Mouse (Mus musculus): ENCODE measurements around the gene Mfsd4a. TPM values are rescaled to one million over a fixed set of nuclear protein-coding genes. Genes with fewer than 3 reads are reported as not detected.

Gene Mfsd4a
- polyA plus RNA-seq, 1 experiment from 2014 or later, result 13.0 TPM

DNA sequence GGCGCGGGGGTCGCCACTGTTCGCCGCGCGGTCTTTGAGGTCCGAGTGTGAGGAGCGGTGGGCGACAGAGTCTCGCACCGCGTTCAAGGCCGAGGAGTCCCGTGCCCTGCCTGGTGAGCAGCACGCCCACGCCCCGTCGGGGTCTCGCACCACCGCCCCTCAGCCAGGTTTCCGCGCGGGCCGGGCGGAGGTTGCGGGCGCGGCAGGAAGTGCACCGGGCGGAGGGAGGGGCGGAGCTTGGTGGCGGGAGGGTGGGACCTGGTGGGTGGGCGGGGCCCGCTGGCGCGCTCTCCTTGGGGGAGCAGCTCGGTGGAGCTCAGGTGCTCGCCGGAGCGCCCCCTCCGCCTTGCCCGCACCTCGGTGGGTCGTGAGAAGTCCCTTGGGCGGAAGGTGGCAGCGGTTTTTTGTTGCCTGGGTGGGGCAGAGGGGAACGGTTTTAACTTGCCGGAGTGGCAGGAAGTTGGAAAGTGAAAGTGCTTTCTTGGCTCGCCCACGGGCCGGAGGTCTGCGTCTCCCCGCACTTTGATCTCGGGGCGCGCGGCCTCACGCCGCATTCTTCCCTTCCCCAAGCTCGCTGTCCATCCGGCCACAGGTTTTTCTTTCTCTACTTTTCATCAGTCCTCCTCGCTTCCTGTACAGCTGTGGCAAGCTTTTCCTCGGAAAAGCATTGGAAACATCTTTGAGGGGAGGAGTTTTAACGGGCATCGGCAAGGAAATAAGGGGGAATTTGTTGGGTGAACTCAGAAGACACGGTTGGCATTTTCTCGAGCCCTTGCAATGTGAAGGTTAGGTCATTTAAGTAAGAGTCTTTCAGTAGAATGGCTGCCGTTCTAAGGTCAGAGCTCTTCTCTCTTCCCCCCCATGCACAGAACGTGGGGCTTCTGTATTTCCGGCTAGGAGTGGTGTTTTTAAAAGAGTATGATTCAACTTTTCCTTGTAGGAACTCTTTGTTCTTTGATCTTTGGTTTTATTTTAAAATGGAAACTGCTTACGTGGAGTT lies 59.7 kb downstream of the Mfsd4a start:
- 1% methylated on average over 72 of the region's 72 CpGs for WGBS
- no peaks in the 10 kb centered on the region for H3K36me3 ChIP-seq (replicated peaks)
- H3K4me1 ChIP-seq, result peaks cover 26% of the 10 kb centered on the region
- H3K27me3 ChIP-seq (ENCODE audit: poor library complexity, severe bottlenecking), result no peaks in the 10 kb centered on the region
- H3K27ac ChIP-seq, result peak overlapping the region; percentile 97
- DNase-seq (ENCODE audit: extremely low spot score, low spot score), result peak; percentile 87
- H3K9me3 ChIP-seq, result no peaks in the 10 kb centered on the region
- peak overlapping the region; percentile 78 for H3K4me3 ChIP-seq

DNA sequence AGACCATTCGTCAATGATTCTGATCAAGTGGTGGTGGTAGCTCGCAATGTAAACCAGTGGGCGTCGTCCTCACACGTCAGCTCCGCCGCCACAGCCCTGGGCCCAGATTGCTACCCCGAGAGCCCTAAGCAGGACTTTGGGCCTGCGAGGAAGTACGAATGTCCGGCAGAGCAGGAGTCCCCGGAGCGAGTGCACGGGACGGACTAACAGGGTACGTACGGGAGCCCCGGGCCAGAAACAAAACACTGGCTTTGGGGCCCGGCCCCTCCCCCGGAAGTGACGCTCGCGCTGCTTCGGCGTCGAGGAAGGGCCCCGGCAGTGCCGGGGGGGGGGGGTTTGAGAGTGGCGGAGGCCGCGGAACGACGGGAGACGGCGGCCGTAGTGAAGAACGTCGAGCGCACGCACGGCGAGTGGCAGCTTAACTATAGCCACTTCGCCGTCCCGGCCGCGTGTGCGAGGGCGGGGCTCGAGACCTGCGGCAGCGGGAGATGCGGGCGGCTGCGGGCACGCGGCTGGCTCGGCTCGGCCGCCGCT lies 60.5 kb downstream of the Mfsd4a start, which contains the start of gene Elk4:
Elk4 (plus strand) TSS at position 326 of the 534 bp plus-strand sequence.
- DNase-seq (ENCODE audit: extremely low spot score, low spot score), result peak; percentile 91
- H3K9me3 ChIP-seq, result no peaks in the 10 kb centered on the region
- no peaks in the 10 kb centered on the region for H3K36me3 ChIP-seq (replicated peaks)
- H3K4me3 ChIP-seq, result peak within 1 kb of the TSS; percentile 78
- H3K27ac ChIP-seq, result peak within 1 kb of the TSS; percentile 97
- no peaks in the 10 kb centered on the region for H3K27me3 ChIP-seq (ENCODE audit: poor library complexity, severe bottlenecking)
- peaks cover 26% of the 10 kb centered on the region for H3K4me1 ChIP-seq
- WGBS, result under 1% methylated on average over 60 of the region's 61 CpGs

DNA sequence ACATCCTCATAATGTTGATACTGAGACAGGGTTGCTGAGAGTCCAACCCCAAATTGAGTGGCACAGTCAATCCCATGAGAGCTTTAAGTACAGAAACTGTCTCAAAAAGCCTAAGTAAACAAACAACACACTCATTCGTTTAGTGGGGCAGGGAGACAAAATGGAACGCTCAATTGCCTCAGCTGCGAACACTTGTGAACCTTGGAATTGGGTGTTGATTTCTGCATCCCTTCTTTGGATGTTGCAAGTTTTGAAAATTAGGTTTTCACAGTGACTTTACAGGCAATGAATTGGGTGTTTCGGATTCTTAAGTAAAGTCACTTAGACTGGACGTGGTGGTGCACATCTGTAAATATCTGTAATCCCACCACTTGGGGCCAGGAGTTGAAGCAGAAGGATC lies 61.1 kb downstream of the Mfsd4a start:
- Histone ChIP-seq H3K4me3 (peak overlapping the region; percentile 78), H3K27ac (peak overlapping the region; percentile 97; the same call in 1 of the 2 replicates), H3K4me1 (peaks cover 26% of the 10 kb centered on the region), H3K9me3 (no peaks in the 10 kb centered on the region), H3K27me3 (ENCODE audit: poor library complexity, severe bottlenecking) (no peaks in the 10 kb centered on the region), H3K36me3 (replicated peaks) (no peaks in the 10 kb centered on the region)
- DNase-seq (ENCODE audit: extremely low spot score, low spot score), result no peak
- 40% methylated on average over 5 of the region's 5 CpGs for WGBS

DNA sequence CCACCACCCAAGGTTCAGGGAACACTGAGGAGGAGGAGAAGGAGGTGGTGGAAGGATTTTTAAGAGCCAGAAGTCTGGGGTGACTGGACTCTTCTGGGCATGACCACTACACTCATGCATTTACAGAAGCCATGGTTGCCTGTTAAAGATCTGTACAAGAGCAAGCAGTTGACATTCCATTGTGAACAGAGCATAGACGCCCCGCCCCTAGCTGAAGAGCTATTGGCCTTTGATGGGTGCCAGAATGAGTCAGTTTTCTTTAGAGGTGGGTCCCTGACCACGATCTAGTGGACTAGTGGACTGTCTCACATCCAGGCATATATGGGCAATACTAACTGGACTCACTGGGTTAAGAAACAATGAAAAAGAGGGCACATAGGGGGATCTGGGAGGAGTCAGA lies 61.8 kb downstream of the Mfsd4a start:
- Histone ChIP-seq H3K4me1 (peaks cover 26% of the 10 kb centered on the region), H3K9me3 (no peaks in the 10 kb centered on the region), H3K4me3 (no peak overlapping the region), H3K27me3 (ENCODE audit: poor library complexity, severe bottlenecking) (no peaks in the 10 kb centered on the region), H3K27ac (no peak overlapping the region), H3K36me3 (replicated peaks) (no peaks in the 10 kb centered on the region)
- DNase-seq (ENCODE audit: extremely low spot score, low spot score), result no peak
- 88% methylated on average over 3 of the region's 3 CpGs for WGBS

DNA sequence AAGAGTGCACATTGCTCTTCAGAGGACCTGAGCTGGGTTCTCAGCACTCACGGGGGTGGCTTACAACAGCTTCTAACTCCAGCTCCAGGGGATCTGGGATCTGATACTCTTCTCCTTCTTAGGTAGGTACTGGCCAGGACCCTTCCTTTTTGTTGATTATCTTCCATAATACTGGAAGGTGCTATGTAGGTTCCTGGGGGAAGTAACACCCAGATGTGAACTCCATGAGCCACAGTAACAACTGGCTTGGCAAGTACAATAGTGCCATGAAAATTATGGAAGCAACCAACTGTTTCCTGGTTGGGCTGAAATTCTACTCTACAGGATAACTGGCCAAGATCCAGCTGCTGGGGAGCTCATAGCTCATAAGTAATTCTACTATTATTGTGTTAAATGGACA lies 62.4 kb downstream of the Mfsd4a start:
- H3K27me3 ChIP-seq (ENCODE audit: poor library complexity, severe bottlenecking), result no peaks in the 10 kb centered on the region
- H3K9me3 ChIP-seq, result no peaks in the 10 kb centered on the region
- H3K27ac ChIP-seq, result no peak overlapping the region
- WGBS, result 90% methylated on average over 1 of the region's 1 CpGs
- DNase-seq (ENCODE audit: extremely low spot score, low spot score), result no peak
- H3K4me1 ChIP-seq, result peaks cover 26% of the 10 kb centered on the region
- no peak overlapping the region for H3K4me3 ChIP-seq
- no peaks in the 10 kb centered on the region for H3K36me3 ChIP-seq (replicated peaks)

DNA sequence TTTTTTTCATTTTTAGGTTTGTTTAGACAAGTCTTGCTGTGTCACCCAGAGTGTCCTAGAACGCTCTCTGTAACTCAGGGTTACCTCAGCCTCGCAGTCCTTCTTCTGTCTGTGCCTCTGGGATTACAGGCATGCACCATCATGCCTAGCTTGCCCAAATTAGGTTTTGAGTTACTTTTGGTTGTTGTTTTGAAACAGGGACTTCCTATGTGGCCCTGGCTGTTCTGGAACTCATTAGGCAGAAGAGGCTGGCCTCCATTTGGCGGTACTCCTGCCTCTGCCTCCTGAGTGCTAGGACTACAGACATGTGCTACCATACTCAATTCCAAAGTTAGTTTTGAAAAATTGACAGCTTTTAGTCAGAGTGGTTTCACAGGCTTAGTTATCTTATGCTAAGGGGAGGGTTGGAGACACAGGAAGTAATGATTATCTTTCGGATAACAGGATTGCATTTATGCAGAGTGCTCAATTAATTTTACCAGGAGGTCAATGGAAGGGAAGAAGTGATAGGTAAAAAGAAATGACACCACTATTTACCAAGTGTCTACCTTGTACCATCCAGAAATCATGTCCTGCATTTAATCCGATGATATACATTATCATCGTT lies 63.2 kb downstream of the Mfsd4a start:
- WGBS, result 85% methylated on average over 6 of the region's 6 CpGs
- Histone ChIP-seq H3K9me3 (no peaks in the 10 kb centered on the region), H3K36me3 (replicated peaks) (no peaks in the 10 kb centered on the region), H3K27ac (no peak overlapping the region), H3K4me1 (peaks cover 20% of the 10 kb centered on the region), H3K27me3 (ENCODE audit: poor library complexity, severe bottlenecking) (no peaks in the 10 kb centered on the region), H3K4me3 (no peak overlapping the region)
- no peak for DNase-seq (ENCODE audit: extremely low spot score, low spot score)

DNA sequence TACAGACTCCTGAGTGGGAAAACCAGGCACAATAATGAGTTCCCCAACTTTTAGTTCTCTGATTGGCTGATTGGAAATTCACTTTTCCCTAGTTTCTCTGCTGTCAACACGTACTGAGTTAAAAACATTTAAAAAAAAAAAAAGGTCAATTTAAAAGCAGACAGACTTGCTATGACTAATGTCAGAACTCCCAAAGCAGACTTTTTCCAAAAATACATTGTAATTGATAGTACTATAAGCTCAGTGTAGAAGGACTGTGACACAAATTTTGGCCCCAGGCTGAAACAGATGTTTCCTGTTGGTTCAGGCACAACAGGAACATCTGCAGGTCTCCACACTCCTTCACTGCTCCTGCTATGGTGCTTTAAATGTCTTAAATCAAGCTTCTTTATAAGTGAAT lies 64.0 kb downstream of the Mfsd4a start:
- no peak overlapping the region for H3K4me3 ChIP-seq
- WGBS, result 71% methylated on average over 1 of the region's 1 CpGs
- H3K36me3 ChIP-seq (replicated peaks), result no peaks in the 10 kb centered on the region
- no peak overlapping the region for H3K27ac ChIP-seq
- no peaks in the 10 kb centered on the region for H3K27me3 ChIP-seq (ENCODE audit: poor library complexity, severe bottlenecking)
- DNase-seq (ENCODE audit: extremely low spot score, low spot score), result no peak
- H3K9me3 ChIP-seq, result no peaks in the 10 kb centered on the region
- H3K4me1 ChIP-seq, result peaks cover 11% of the 10 kb centered on the region

DNA sequence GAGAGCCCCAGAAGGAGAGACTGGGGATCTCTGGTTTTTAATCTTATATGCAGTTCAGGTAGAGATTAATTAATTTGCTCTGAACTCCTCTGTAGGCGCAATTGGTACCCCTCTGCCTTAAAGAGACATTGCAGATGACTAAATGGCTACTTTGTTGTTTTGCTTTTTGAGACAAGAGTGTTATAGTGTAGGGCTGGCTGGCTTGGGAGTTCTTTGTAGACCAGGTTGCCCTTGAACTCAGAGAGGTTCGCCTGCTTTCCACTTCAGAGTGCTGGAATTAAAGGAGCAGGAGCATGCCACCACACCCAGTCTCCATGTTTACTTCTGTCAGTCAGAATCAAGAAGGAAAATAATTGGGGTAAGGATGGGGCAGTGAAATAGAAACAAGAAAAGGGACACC lies 64.8 kb downstream of the Mfsd4a start:
- H3K27me3 ChIP-seq (ENCODE audit: poor library complexity, severe bottlenecking), result no peaks in the 10 kb centered on the region
- H3K4me1 ChIP-seq, result peaks cover 6% of the 10 kb centered on the region
- WGBS, result 68% methylated on average over 2 of the region's 2 CpGs
- H3K27ac ChIP-seq, result no peak overlapping the region
- DNase-seq (ENCODE audit: extremely low spot score, low spot score), result no peak
- no peak overlapping the region for H3K4me3 ChIP-seq
- no peaks in the 10 kb centered on the region for H3K36me3 ChIP-seq (replicated peaks)
- no peaks in the 10 kb centered on the region for H3K9me3 ChIP-seq

DNA sequence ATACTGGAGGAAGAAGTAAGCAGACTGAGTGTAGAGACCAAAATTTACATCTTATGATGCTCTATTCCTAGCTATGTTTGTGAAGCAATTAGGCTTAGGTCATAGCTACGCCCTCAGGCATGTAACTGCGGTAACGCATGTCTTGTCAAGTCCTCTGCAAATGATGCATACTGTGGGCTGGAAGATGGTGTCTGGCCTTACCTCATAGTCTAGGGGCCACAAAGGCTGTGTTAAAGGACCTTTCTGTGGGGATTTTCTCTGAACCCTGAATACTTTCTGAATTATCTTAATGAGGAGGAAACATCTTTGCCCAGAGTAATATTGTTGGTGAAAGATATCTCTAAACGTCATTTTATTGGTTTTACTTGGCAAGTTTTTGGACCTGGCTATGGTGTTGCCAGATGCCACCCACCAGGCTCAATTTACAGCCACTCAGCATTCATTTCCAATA lies 66.0 kb downstream of the Mfsd4a start:
- 87% methylated on average over 4 of the region's 4 CpGs for WGBS
- no peaks in the 10 kb centered on the region for H3K36me3 ChIP-seq (replicated peaks)
- peaks cover 5% of the 10 kb centered on the region for H3K4me1 ChIP-seq

DNA sequence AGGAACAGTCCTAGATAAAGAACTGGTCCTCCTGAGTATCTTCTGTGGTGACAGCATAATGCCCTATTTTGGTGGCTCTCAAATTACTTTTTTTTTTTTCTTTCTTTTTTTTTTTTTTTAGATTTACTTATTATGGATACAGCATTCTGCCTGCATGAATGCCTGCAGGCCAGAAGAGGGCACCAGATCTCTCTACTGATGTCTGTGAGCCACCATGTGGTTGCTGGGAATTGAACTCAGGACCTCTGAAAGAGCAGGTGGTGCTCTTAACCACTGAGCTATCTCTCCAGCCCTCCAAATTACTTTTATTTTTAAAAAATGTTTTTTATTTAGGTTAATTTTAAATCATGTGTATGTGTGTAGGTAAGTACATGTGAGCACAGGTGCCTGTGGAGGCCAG lies 67.4 kb downstream of the Mfsd4a start:
- no peak for DNase-seq (ENCODE audit: extremely low spot score, low spot score)
- Histone ChIP-seq H3K27me3 (ENCODE audit: poor library complexity, severe bottlenecking) (no peaks in the 10 kb centered on the region), H3K36me3 (replicated peaks) (no peaks in the 10 kb centered on the region)

More for the DNA sequence above, 66.0 kb downstream of the Mfsd4a start:
- Histone ChIP-seq H3K9me3 (no peaks in the 10 kb centered on the region), H3K27me3 (ENCODE audit: poor library complexity, severe bottlenecking) (no peaks in the 10 kb centered on the region), H3K4me3 (no peak overlapping the region), H3K27ac (no peak overlapping the region)
- no peak for DNase-seq (ENCODE audit: extremely low spot score, low spot score)

DNA sequence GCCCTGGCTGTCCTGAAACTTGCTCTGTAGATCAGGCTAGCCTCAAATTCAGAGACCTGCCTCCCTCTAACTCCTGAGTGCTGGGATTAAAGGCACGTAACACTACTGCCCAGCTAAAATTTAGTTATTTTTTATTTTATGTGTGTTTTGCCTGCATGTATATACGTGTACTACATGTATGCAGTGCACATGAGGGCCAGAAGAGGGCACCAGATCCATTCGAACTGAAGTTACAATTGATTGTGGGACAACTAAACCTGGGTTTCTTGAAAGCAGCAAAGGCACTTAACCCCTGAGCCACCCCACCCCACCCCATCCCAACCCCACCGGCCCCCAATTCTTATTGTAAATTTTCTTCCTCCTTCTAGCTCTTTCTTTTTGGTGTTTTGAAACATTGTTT lies 72.8 kb downstream of the Mfsd4a start:
- Histone ChIP-seq H3K36me3 (replicated peaks) (no peaks in the 10 kb centered on the region), H3K4me3 (no peak overlapping the region), H3K9me3 (no peaks in the 10 kb centered on the region), H3K27ac (no peak overlapping the region), H3K4me1 (no peaks in the 10 kb centered on the region), H3K27me3 (ENCODE audit: poor library complexity, severe bottlenecking) (no peaks in the 10 kb centered on the region)
- DNase-seq (ENCODE audit: extremely low spot score, low spot score), result peak; percentile 62
- 39% methylated on average over 4 of the region's 4 CpGs for WGBS

More for the DNA sequence above, 67.4 kb downstream of the Mfsd4a start:
- no peak overlapping the region for H3K27ac ChIP-seq
- H3K4me1 ChIP-seq, result no peaks in the 10 kb centered on the region
- no peak overlapping the region for H3K4me3 ChIP-seq
- no peaks in the 10 kb centered on the region for H3K9me3 ChIP-seq

DNA sequence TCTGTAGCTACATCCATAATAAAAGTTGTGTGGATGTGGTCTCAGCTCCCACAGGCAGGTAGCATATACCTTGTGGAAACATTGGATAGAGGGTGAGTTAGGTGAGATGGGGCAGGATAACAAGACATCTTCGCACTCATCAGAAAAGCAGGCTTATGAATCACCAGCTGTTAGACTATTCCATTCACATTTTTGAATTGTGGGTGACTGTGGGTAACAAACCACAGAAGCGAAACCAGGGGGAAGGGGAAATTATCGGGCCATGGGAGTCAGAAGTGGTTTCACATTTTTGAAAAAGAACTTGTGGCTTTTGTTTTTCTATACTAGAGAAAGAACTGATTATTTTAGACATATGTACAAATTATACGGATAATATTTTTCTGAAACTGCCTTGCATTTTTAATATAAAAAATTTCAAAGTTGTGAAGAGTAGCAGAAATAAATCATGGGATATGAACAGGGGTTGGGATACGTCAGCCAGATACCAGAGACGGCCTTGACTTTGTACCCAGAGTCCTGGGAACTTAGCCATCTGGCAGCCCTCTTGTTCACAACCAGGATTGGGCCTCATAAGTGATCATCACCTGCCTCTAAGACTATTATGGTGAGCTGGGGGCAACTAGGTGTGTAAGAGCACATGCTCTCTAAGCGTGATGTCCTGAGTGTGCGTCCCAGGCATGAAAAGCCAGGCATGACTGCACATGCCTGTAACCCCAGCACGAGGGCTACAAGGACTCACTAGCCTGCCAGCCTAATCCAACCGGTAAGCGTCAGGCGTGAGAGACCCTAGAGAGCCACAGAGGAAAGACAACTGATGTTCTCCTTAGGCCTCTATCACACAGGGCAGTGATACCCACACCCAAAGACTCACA lies 74.5 kb downstream of the Mfsd4a start:
- no peaks in the 10 kb centered on the region for H3K4me1 ChIP-seq
- H3K36me3 ChIP-seq (replicated peaks), result no peaks in the 10 kb centered on the region
- H3K4me3 ChIP-seq, result no peak overlapping the region
- H3K27ac ChIP-seq, result no peak overlapping the region
- no peaks in the 10 kb centered on the region for H3K27me3 ChIP-seq (ENCODE audit: poor library complexity, severe bottlenecking)
- DNase-seq (ENCODE audit: extremely low spot score, low spot score), result no peak
- 88% methylated on average over 12 of the region's 12 CpGs for WGBS
- H3K9me3 ChIP-seq, result no peaks in the 10 kb centered on the region

All from forebrain, embryonic 10.5 days (tissue).